Mouse (Mus musculus): ENCODE measurements around the gene Rbm38. TPM values are rescaled to one million over a fixed set of nuclear protein-coding genes. Genes with fewer than 3 reads are reported as not detected.

The Rbm38 gene
- polyA plus RNA-seq (2014; fragmentation: Nextera tagmentation; extraction: Ambion mirVana), result 66.5 and 69.4 TPM in 2 replicates

- Histone ChIP-seq H3K4me3 (ENCODE audit: low read depth, low read length) (peak within 1 kb of the TSS; percentile 28), H3K9me3 (ENCODE audit: control insufficient read depth, low read length) (no peaks in the 10 kb centered on the region), H3K9ac (ENCODE audit: low read length) (peak within 1 kb of the TSS; percentile 40), H3K27me3 (ENCODE audit: control insufficient read depth, insufficient read depth, low read length) (no peaks in the 10 kb centered on the region), H3K4me2 (ENCODE audit: low read depth, severe bottlenecking) (peak within 1 kb of the TSS; percentile 67), H3K27ac (replicated peaks; ENCODE audit: low read depth, low read length) (no peak within 1 kb of the TSS), H3K36me3 (ENCODE audit: control insufficient read depth, insufficient read depth, low read length) (no peaks in the 10 kb centered on the region), H3K4me1 (ENCODE audit: control insufficient read depth, insufficient read depth, low read length) (peaks cover 14% of the 10 kb centered on the region)
- no peak for ATAC-seq (ENCODE audit: insufficient number of reproducible peaks, low FRiP score, low TSS enrichment, low read depth)
- no peak for DNase-seq (ENCODE audit: low spot score)
- WGBS, result 26% methylated on average over 11 of the region's 11 CpGs
Observed at GRCm38 (mm10) chr2:173020430-173020829, at the start of gene Rbm38. TSS of gene Rbm38 (plus strand) at chr2:173020498.

- ATAC-seq (ENCODE audit: insufficient number of reproducible peaks, low FRiP score, low TSS enrichment, low read depth), result no peak
- no peak overlapping the region for H3K9ac ChIP-seq (ENCODE audit: low read length)
- H3K4me2 ChIP-seq (ENCODE audit: low read depth, severe bottlenecking), result no peak overlapping the region
- H3K36me3 ChIP-seq (ENCODE audit: control insufficient read depth, insufficient read depth, low read length), result no peaks in the 10 kb centered on the region
- H3K27ac ChIP-seq (replicated peaks; ENCODE audit: low read depth, low read length), result no peak overlapping the region
- no peaks in the 10 kb centered on the region for H3K27me3 ChIP-seq (ENCODE audit: control insufficient read depth, insufficient read depth, low read length)
- peaks cover 7% of the 10 kb centered on the region; the same call in 1 of the 2 replicates for H3K4me1 ChIP-seq (ENCODE audit: control insufficient read depth, insufficient read depth, low read length)
- H3K9me3 ChIP-seq (ENCODE audit: control insufficient read depth, low read length), result no peaks in the 10 kb centered on the region
- no peak for DNase-seq (ENCODE audit: low spot score)
- WGBS, result 93% methylated on average over 2 of the region's 2 CpGs
- no peak overlapping the region for H3K4me3 ChIP-seq (ENCODE audit: low read depth, low read length)
Observed at GRCm38 (mm10) chr2:172971865-172972264, 48.4 kb upstream of the Rbm38 start.

GRCm38 (mm10) chr2:172973806-172974565 is 46.3 kb upstream of the Rbm38 start:
- WGBS, result 29% methylated on average over 7 of the region's 7 CpGs
- ATAC-seq (ENCODE audit: insufficient number of reproducible peaks, low FRiP score, low TSS enrichment, low read depth), result no peak
- Histone ChIP-seq H3K27me3 (ENCODE audit: control insufficient read depth, insufficient read depth, low read length) (no peaks in the 10 kb centered on the region), H3K4me2 (ENCODE audit: low read depth, severe bottlenecking) (no peak overlapping the region), H3K9ac (ENCODE audit: low read length) (no peak overlapping the region), H3K27ac (replicated peaks; ENCODE audit: low read depth, low read length) (no peak overlapping the region), H3K36me3 (ENCODE audit: control insufficient read depth, insufficient read depth, low read length) (no peaks in the 10 kb centered on the region), H3K9me3 (ENCODE audit: control insufficient read depth, low read length) (no peaks in the 10 kb centered on the region), H3K4me3 (ENCODE audit: low read depth, low read length) (no peak overlapping the region), H3K4me1 (ENCODE audit: control insufficient read depth, insufficient read depth, low read length) (peaks cover 13% of the 10 kb centered on the region)
- DNase-seq (ENCODE audit: low spot score), result no peak

- no peak overlapping the region for H3K4me3 ChIP-seq (ENCODE audit: low read depth, low read length)
- WGBS, result 37% methylated on average over 7 of the region's 7 CpGs
- H3K27ac ChIP-seq (replicated peaks; ENCODE audit: low read depth, low read length), result no peak overlapping the region
- no peak overlapping the region for H3K4me2 ChIP-seq (ENCODE audit: low read depth, severe bottlenecking)
- ATAC-seq (ENCODE audit: insufficient number of reproducible peaks, low FRiP score, low TSS enrichment, low read depth) (no peak), DNase-seq (ENCODE audit: low spot score) (no peak)
- H3K36me3 ChIP-seq (ENCODE audit: control insufficient read depth, insufficient read depth, low read length), result no peaks in the 10 kb centered on the region
- H3K27me3 ChIP-seq (ENCODE audit: control insufficient read depth, insufficient read depth, low read length), result no peaks in the 10 kb centered on the region
- no peaks in the 10 kb centered on the region for H3K9me3 ChIP-seq (ENCODE audit: control insufficient read depth, low read length)
- H3K4me1 ChIP-seq (ENCODE audit: control insufficient read depth, insufficient read depth, low read length), result peaks cover 13% of the 10 kb centered on the region
- H3K9ac ChIP-seq (ENCODE audit: low read length), result no peak overlapping the region
Observed at GRCm38 (mm10) chr2:172974701-172975100, 45.6 kb upstream of the Rbm38 start.

GRCm38 (mm10) chr2:172975159-172975558 is 45.1 kb upstream of the Rbm38 start:
- no peak overlapping the region for H3K27ac ChIP-seq (replicated peaks; ENCODE audit: low read depth, low read length)
- DNase-seq (ENCODE audit: low spot score) (no peak), ATAC-seq (ENCODE audit: insufficient number of reproducible peaks, low FRiP score, low TSS enrichment, low read depth) (no peak)
- H3K9me3 ChIP-seq (ENCODE audit: control insufficient read depth, low read length), result no peaks in the 10 kb centered on the region
- WGBS, result 85% methylated on average over 6 of the region's 6 CpGs
- H3K9ac ChIP-seq (ENCODE audit: low read length), result no peak overlapping the region
- H3K4me1 ChIP-seq (ENCODE audit: control insufficient read depth, insufficient read depth, low read length), result peaks cover 13% of the 10 kb centered on the region
- no peak overlapping the region for H3K4me2 ChIP-seq (ENCODE audit: low read depth, severe bottlenecking)
- H3K27me3 ChIP-seq (ENCODE audit: control insufficient read depth, insufficient read depth, low read length), result no peaks in the 10 kb centered on the region
- no peaks in the 10 kb centered on the region for H3K36me3 ChIP-seq (ENCODE audit: control insufficient read depth, insufficient read depth, low read length)
- no peak overlapping the region for H3K4me3 ChIP-seq (ENCODE audit: low read depth, low read length)

- peak overlapping the region; percentile 48; the same call in 1 of the 2 replicates for H3K27ac ChIP-seq (replicated peaks; ENCODE audit: low read depth, low read length)
- H3K27me3 ChIP-seq (ENCODE audit: control insufficient read depth, insufficient read depth, low read length), result no peaks in the 10 kb centered on the region
- H3K4me3 ChIP-seq (ENCODE audit: low read depth, low read length), result no peak overlapping the region
- H3K9me3 ChIP-seq (ENCODE audit: control insufficient read depth, low read length), result no peaks in the 10 kb centered on the region
- peaks cover 13% of the 10 kb centered on the region for H3K4me1 ChIP-seq (ENCODE audit: control insufficient read depth, insufficient read depth, low read length)
- 0 out of 2 replicates have a peak overlapping the region, but pooled peaks have one; percentile 8 for H3K9ac ChIP-seq (ENCODE audit: low read length)
- H3K4me2 ChIP-seq (ENCODE audit: low read depth, severe bottlenecking), result peak overlapping the region; percentile 32; the same call in 1 of the 2 replicates
- DNase-seq (ENCODE audit: low spot score) (no peak), ATAC-seq (ENCODE audit: insufficient number of reproducible peaks, low FRiP score, low TSS enrichment, low read depth) (no peak)
- 35% methylated on average over 7 of the region's 7 CpGs for WGBS
- H3K36me3 ChIP-seq (ENCODE audit: control insufficient read depth, insufficient read depth, low read length), result no peaks in the 10 kb centered on the region
Observed at GRCm38 (mm10) chr2:172976661-172977238, 43.5 kb upstream of the Rbm38 start.

- H3K9me3 ChIP-seq (ENCODE audit: control insufficient read depth, low read length), result no peaks in the 10 kb centered on the region
- ATAC-seq (ENCODE audit: insufficient number of reproducible peaks, low FRiP score, low TSS enrichment, low read depth) (peak; percentile 56; the same call in 1 of the 2 replicates), DNase-seq (ENCODE audit: low spot score) (peak; percentile 70)
- H3K36me3 ChIP-seq (ENCODE audit: control insufficient read depth, insufficient read depth, low read length), result no peaks in the 10 kb centered on the region
- peak within 1 kb of the TSS; percentile 8; the same call in 1 of the 2 replicates for H3K9ac ChIP-seq (ENCODE audit: low read length)
- peak within 1 kb of the TSS; percentile 32; the same call in 1 of the 2 replicates for H3K4me2 ChIP-seq (ENCODE audit: low read depth, severe bottlenecking)
- H3K27ac ChIP-seq (replicated peaks; ENCODE audit: low read depth, low read length), result peak within 1 kb of the TSS; percentile 48; the same call in 1 of the 2 replicates
- 11% methylated on average over 14 of the region's 14 CpGs for WGBS
- H3K4me1 ChIP-seq (ENCODE audit: control insufficient read depth, insufficient read depth, low read length), result peaks cover 13% of the 10 kb centered on the region
- no peaks in the 10 kb centered on the region for H3K27me3 ChIP-seq (ENCODE audit: control insufficient read depth, insufficient read depth, low read length)
- no peak within 1 kb of the TSS for H3K4me3 ChIP-seq (ENCODE audit: low read depth, low read length)
Observed at GRCm38 (mm10) chr2:172977409-172978130, 42.7 kb upstream of the Rbm38 start, which contains the start of gene Spo11. TSS of gene Spo11 (plus strand) at chr2:172977700.

GRCm38 (mm10) chr2:172978131-172978633 is 42.1 kb upstream of the Rbm38 start:
- Histone ChIP-seq H3K4me1 (ENCODE audit: control insufficient read depth, insufficient read depth, low read length) (peaks cover 13% of the 10 kb centered on the region), H3K27ac (replicated peaks; ENCODE audit: low read depth, low read length) (no peak overlapping the region), H3K27me3 (ENCODE audit: control insufficient read depth, insufficient read depth, low read length) (no peaks in the 10 kb centered on the region), H3K9me3 (ENCODE audit: control insufficient read depth, low read length) (no peaks in the 10 kb centered on the region), H3K4me2 (ENCODE audit: low read depth, severe bottlenecking) (no peak overlapping the region), H3K9ac (ENCODE audit: low read length) (no peak overlapping the region; the same call in 1 of the 2 replicates), H3K36me3 (ENCODE audit: control insufficient read depth, insufficient read depth, low read length) (no peaks in the 10 kb centered on the region), H3K4me3 (ENCODE audit: low read depth, low read length) (no peak overlapping the region)
- ATAC-seq (ENCODE audit: insufficient number of reproducible peaks, low FRiP score, low TSS enrichment, low read depth) (no peak), DNase-seq (ENCODE audit: low spot score) (no peak)
- 63% methylated on average over 4 of the region's 4 CpGs for whole genome bisulfite sequencing

Data from limb, embryonic 11.5 days (tissue).